Mouse (Mus musculus): ENCODE results near the gene Mboat2. TPM values are rescaled to one million over a fixed set of nuclear protein-coding genes. Genes with fewer than 3 reads are reported as not detected.

Mboat2 gene
- total and polyA plus RNA-seq, 3 experiments: 0.39 to 4.0 (median 0.76) TPM

GRCm38 (mm10) chr12:24878090-24878489 is 47.4 kb downstream of the Mboat2 start:
- dilution Hi-C loops (cut with MboI; ENCODE audit: extremely low pct_ligation_motif_present, extremely low pct_unique_long_range_greater_than_20kb, low sequenced_read_pairs): no loop called here

GRCm38 (mm10) chr12:24878735-24879362 is 48.2 kb downstream of the Mboat2 start:
- Histone ChIP-seq H3K4me1 (ENCODE audit: control insufficient read depth in 1 of 2, insufficient read depth in 2 of 2) (no peaks in the 10 kb centered on the region), H3K4me3 (replicated peaks in 1 of 3; ENCODE audit: low read depth in 2 of 3, low read length in 2 of 3, poor library complexity in 1 of 3) (no peak overlapping the region), H3K27ac (ENCODE audit: insufficient read depth, low read depth) (no peak overlapping the region), H3K9ac (ENCODE audit: insufficient read depth, low read depth) (no peak overlapping the region), H3K9me3 (replicated peaks; ENCODE audit: low read length) (no peaks in the 10 kb centered on the region), H3K79me2 (replicated peaks; ENCODE audit: control insufficient read depth, extremely low read depth, insufficient read depth, poor library complexity, severe bottlenecking) (no peaks in the 10 kb centered on the region), H3K4me2 (ENCODE audit: insufficient read depth, low read depth, poor library complexity, severe bottlenecking) (no peak overlapping the region), H3K27me3 (replicated peaks) (no peaks in the 10 kb centered on the region), H3K36me3 (replicated peaks in 1 of 2; ENCODE audit: control insufficient read depth in 1 of 2, insufficient read depth in 1 of 2, low read length in 1 of 2) (no peaks in the 10 kb centered on the region)
- no peak for DNase-seq (ENCODE audit: extremely low read depth)
- TF ChIP-seq KAT2A (IDR thresholded peaks at IDR 0.05; ENCODE audit: insufficient replicate concordance, low read length) (no peak), MAZ (IDR thresholded peaks at IDR 0.05; ENCODE audit: low read depth, low read length) (no peak), E2F4 (IDR thresholded peaks at IDR 0.05; ENCODE audit: insufficient replicate concordance, low read depth, low read length) (no peak), MYC (IDR thresholded peaks at IDR 0.05; ENCODE audit: low read depth, low read length) (no peak), GABPA (IDR thresholded peaks at IDR 0.05; ENCODE audit: insufficient replicate concordance, low read depth, low read length) (no peak), ZNF384 (IDR thresholded peaks at IDR 0.05; ENCODE audit: low read depth, low read length) (no peak), USF1 (IDR thresholded peaks at IDR 0.05; ENCODE audit: low read depth, low read length) (no peak), HCFC1 (IDR thresholded peaks at IDR 0.05; ENCODE audit: low read depth, low read length) (no peak), UBTF (IDR thresholded peaks at IDR 0.05; ENCODE audit: low read depth, low read length) (no peak), BHLHE40 (IDR thresholded peaks at IDR 0.05; ENCODE audit: low read depth, low read length) (no peak), JUN (IDR thresholded peaks at IDR 0.05; ENCODE audit: insufficient read depth, low read depth, low read length) (no peak)
- in situ Hi-C loops (cut with MboI; ENCODE audit: low pct_ligation_motif_present, low pct_unique_long_range_greater_than_20kb, low sequenced_read_pairs): no loop called here
- dilution Hi-C loops (cut with MboI; ENCODE audit: extremely low pct_ligation_motif_present, extremely low pct_unique_long_range_greater_than_20kb, low sequenced_read_pairs): no loop called here

More at GRCm38 (mm10) chr12:24878090-24878489, 47.4 kb downstream of the Mboat2 start:
- Histone ChIP-seq H3K4me3 (replicated peaks in 1 of 3; ENCODE audit: low read depth in 2 of 3, low read length in 2 of 3, poor library complexity in 1 of 3) (no peak overlapping the region), H3K27me3 (replicated peaks) (no peaks in the 10 kb centered on the region), H3K4me1 (ENCODE audit: control insufficient read depth in 1 of 2, insufficient read depth in 2 of 2) (no peaks in the 10 kb centered on the region), H3K27ac (ENCODE audit: insufficient read depth, low read depth) (no peak overlapping the region), H3K4me2 (ENCODE audit: insufficient read depth, low read depth, poor library complexity, severe bottlenecking) (no peak overlapping the region), H3K9ac (ENCODE audit: insufficient read depth, low read depth) (no peak overlapping the region), H3K79me2 (replicated peaks; ENCODE audit: control insufficient read depth, extremely low read depth, insufficient read depth, poor library complexity, severe bottlenecking) (no peaks in the 10 kb centered on the region), H3K9me3 (replicated peaks; ENCODE audit: low read length) (no peaks in the 10 kb centered on the region), H3K36me3 (replicated peaks in 1 of 2; ENCODE audit: control insufficient read depth in 1 of 2, insufficient read depth in 1 of 2, low read length in 1 of 2) (no peaks in the 10 kb centered on the region)
- no peak for TF ChIP-seq JUND (conservative IDR thresholded peaks at IDR 0.05; ENCODE audit: low read depth, low read length)
- no peak for TF ChIP-seq ZMIZ1 (IDR thresholded peaks at IDR 0.05; ENCODE audit: low read depth, low read length)
- TF ChIP-seq MXI1 (IDR thresholded peaks at IDR 0.05; ENCODE audit: low read depth, low read length): no peak
- no peak for TF ChIP-seq CHD1 (IDR thresholded peaks at IDR 0.05; ENCODE audit: low read depth, low read length)
- no peak for TF ChIP-seq ZKSCAN1 (IDR thresholded peaks at IDR 0.05; ENCODE audit: borderline replicate concordance, low read depth, low read length)
- TF ChIP-seq SIN3A (IDR thresholded peaks at IDR 0.05; ENCODE audit: low read length): no peak
- TF ChIP-seq RCOR1 (conservative IDR thresholded peaks at IDR 0.05; ENCODE audit: low read depth, low read length): no peak
- no peak for TF ChIP-seq TBP (conservative IDR thresholded peaks at IDR 0.05; ENCODE audit: low read depth, low read length)
- no peak for TF ChIP-seq POLR2AphosphoS2 (IDR thresholded peaks at IDR 0.05; ENCODE audit: low read depth, low read length)
- TF ChIP-seq HCFC1 (IDR thresholded peaks at IDR 0.05; ENCODE audit: low read depth, low read length): no peak
- TF ChIP-seq TCF12 (IDR thresholded peaks at IDR 0.05; ENCODE audit: low read depth, low read length): no peak
- no peak for TF ChIP-seq MYC (IDR thresholded peaks at IDR 0.05; ENCODE audit: low read depth, low read length)
- TF ChIP-seq ELF1 (IDR thresholded peaks at IDR 0.05; ENCODE audit: low read depth, low read length): no peak
- TF ChIP-seq MAFK (IDR thresholded peaks at IDR 0.05; ENCODE audit: insufficient replicate concordance, low read length): no peak
- in situ Hi-C loops (cut with MboI; ENCODE audit: low pct_ligation_motif_present, low pct_unique_long_range_greater_than_20kb, low sequenced_read_pairs): no loop called here
- no peak for DNase-seq (ENCODE audit: extremely low read depth)

Measured in CH12.LX (cell line).